Mouse (Mus musculus): Measurements from ENCODE around the gene Clk4. TPM values are rescaled to one million over a fixed set of nuclear protein-coding genes. Genes with fewer than 3 reads are reported as not detected.

Gene Clk4
- 0.64 and 1.9 TPM in 2 replicates for polyA plus RNA-seq (2012; ENCODE audit: low replicate concordance)

GRCm38 (mm10) chr11:51261680-51262219, at the start of gene Clk4:
TSS of gene Clk4 (plus strand) at chr11:51261730.

GRCm38 (mm10) chr11:51220308-51220707, 41.2 kb upstream of the Clk4 start, which contains the start of gene Gm12569:
TSS of gene Gm12569 (plus strand) at chr11:51220473.

GRCm38 (mm10) chr11:51262342-51263285, 1.1 kb downstream of the Clk4 start, which contains the start of gene BC049762:
TSS of gene BC049762 (minus strand) at chr11:51263046.

GRCm38 (mm10) chr11:51289564-51290041, 28.1 kb downstream of the Clk4 start, which contains the start of gene Col23a1:
TSS of gene Col23a1 (plus strand) at chr11:51289920.

Other genes starting within 250 kb of the Clk4 start
- not detected in 2 replicates for gene Olfr54, start 247.5 kb upstream of the Clk4 start, polyA plus RNA-seq (2012; ENCODE audit: low replicate concordance)
- not detected in 2 replicates for gene Olfr1375, start 213.6 kb upstream of the Clk4 start, polyA plus RNA-seq (2012; ENCODE audit: low replicate concordance)
- not detected in 2 replicates for gene Zfp354a, start 202.5 kb upstream of the Clk4 start, polyA plus RNA-seq (2012; ENCODE audit: low replicate concordance)
- not detected in 2 replicates for gene Gm12569, start 41.3 kb upstream of the Clk4 start, polyA plus RNA-seq (2012; ENCODE audit: low replicate concordance)
- gene BC049762, start 1.3 kb downstream of the Clk4 start, polyA plus RNA-seq (2012; ENCODE audit: low replicate concordance), result not detected in 2 replicates
- gene Col23a1, start 28.2 kb downstream of the Clk4 start, polyA plus RNA-seq (2012; ENCODE audit: low replicate concordance), result 0.06 and 0.14 TPM in 2 replicates